Mouse (Mus musculus): ENCODE measurements at regions not wholly inside any gene's neighbourhood (a gene's known extent, or its start where the extent isn't known, plus 50 kb on each side); places are given as distances from the start of the nearest gene placed in this dataset.
"Not testable (repeated sequence)": the region's sequence is repeated elsewhere in the genome, so short reads cannot be mapped to it uniquely, and the experiment has no call there.

DNA sequence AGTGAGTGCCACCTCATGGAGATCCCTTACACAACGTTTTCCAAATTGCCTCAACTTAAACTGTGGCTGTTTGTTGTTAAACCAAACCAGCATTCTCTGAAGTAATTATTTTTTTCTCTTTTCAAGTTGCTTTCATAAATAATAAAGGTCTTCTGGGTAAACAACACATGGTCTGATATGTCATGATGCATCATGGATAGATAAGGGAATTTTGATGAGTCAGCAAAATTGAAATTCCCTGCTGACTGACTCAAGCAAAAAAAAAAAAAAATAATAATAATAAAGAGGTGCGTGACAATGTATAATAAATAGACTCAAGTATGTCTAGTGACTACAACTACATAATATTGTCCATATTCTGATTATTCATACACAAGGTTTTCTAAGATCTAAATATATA lies 201.8 kb downstream of the Adgb start:
- no peak for ATAC-seq (replicated peaks; ENCODE audit: poor library complexity)

DNA sequence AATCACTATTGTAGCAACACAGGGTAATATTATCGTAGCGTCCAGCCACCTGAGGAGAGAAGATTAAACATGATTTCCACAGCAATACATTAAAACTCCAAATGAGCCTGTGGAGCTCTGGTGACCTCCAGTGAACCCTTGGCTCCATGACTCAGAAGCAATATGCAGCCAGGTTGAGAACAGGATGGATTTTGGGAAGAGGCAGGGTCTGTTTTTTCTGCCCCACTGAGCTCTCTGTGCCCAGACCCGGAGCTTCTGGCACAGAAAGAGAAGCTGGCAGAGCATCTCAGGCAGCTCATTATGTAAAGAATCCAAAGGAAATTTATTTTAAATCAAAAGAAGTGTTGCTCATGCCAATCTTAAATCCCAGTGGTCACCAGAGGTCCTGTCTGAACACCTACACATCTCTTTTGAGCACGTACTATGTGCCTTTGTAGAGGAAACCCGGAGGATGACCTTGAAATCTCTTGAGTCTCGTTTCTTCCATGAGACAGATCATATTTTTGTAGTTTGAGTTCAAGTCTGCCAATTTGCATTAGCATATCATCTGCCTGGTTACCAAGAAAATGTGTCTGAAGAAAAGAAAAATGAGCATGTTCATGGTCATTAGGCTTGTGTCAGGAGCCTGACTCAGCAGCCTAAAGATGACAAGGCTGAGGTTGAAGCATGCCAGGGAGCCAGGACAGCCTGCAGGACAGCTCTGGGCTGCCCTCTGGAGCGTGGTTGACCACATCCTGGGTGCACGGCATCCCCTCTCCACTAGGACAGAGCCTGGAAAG lies 219.4 kb downstream of the Adgb start:
- ATAC-seq (replicated peaks; ENCODE audit: poor library complexity): peak; percentile 79

DNA sequence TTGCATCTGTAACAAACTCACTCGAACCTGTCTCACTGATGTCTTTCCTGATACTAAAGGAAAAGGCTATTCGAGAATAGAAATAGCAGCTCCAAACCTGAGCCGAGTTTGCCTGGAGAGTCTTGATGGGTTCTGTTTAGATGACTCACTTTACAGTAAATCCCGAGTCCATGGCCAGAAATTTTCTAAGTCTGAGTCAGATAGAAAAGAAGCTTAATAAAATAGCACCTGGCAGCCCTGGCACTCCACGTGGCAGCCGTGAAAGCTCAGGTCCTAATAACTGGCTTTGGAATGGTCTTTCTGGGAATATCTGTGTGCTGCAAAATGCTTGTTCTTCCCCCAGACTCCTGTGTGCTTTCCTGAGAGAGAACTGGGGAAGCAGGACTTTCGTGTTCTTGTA lies 220.0 kb downstream of the Adgb start:
- no peak for ATAC-seq (replicated peaks; ENCODE audit: poor library complexity)

GRCm38 (mm10) chr10:10234894-10235523 lies 237.1 kb downstream of the Adgb start:
- ATAC-seq (replicated peaks; ENCODE audit: poor library complexity): no peak

- 0 out of 2 replicates have a peak, but pooled peaks have one; percentile 34 for ATAC-seq (replicated peaks; ENCODE audit: poor library complexity)
These were observed 247.5 kb downstream of the Adgb start for GRCm38 (mm10) chr10:10224582-10225144.

GRCm38 (mm10) chr10:10219726-10220125 lies 252.4 kb downstream of the Adgb start:
- no peak for ATAC-seq (replicated peaks; ENCODE audit: poor library complexity)

GRCm38 (mm10) chr10:10216892-10217291 lies 255.2 kb downstream of the Adgb start:
- ATAC-seq (replicated peaks; ENCODE audit: poor library complexity): no peak

- no peak for ATAC-seq (replicated peaks; ENCODE audit: poor library complexity)
These were observed 256.8 kb downstream of the Adgb start for GRCm38 (mm10) chr10:10215376-10215775.

DNA sequence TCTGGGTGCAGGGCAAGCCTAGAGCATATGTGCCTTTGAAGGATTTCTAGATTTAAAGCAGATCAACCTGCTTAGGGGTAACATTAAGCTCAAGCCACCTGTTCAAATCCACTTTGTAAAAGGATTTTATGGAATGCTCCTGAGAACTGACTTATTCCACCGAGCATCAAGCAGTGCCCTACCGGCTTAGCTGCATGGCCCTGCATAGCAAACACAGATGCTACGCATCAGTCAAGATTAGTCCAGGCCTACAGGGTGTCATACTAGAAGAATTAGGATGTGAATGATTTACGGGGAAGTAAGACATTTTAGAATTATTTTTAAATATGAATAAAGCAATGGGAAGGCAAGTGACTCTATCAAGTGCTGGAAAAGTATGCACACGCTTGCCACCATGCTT lies 263.8 kb downstream of the Adgb start:
- ATAC-seq (replicated peaks; ENCODE audit: poor library complexity): no peak

- no peak for ATAC-seq (replicated peaks; ENCODE audit: poor library complexity)
These were observed 266.2 kb downstream of the Adgb start for GRCm38 (mm10) chr10:10205805-10206520.

DNA sequence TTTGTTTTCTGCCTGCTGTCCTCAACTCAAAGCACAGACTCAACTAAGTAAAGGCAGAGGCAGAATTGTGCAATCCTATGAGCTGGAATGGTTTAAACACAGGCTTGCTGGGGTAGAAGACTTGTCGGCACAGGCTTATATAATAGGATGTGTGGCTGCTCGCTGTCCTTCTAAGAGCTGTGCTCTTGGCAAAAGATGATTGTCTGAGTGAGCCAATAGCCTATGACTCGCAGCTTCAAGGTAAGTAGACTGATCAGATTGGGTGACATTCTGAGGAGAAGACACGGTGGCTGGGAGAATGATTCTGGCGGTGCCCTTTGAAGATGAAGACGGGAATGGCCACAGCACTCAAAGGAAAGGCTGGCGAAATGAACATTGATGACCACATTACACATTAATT lies 268.1 kb downstream of the Adgb start:
- no peak for ATAC-seq (replicated peaks; ENCODE audit: poor library complexity)

DNA sequence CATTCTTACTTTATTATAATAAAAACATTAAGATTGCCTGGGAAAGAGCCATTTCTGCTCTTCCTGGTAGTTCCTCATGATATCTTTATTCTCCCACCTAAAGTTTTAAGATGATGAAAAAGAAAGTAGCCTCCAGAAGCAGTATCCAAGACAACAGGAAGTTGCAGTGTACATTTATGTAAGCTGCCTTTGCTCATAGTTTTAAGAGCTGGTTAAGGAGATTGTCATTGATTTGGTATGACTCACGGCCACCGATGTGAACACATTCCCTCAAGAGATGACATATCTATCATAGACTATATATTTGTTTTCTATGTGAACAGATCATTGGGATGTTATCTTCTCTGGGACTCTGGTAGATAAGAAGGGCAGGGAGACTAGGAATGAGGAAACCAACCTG lies 281.8 kb downstream of the Adgb start:
- no peak for ATAC-seq (replicated peaks; ENCODE audit: poor library complexity)

DNA sequence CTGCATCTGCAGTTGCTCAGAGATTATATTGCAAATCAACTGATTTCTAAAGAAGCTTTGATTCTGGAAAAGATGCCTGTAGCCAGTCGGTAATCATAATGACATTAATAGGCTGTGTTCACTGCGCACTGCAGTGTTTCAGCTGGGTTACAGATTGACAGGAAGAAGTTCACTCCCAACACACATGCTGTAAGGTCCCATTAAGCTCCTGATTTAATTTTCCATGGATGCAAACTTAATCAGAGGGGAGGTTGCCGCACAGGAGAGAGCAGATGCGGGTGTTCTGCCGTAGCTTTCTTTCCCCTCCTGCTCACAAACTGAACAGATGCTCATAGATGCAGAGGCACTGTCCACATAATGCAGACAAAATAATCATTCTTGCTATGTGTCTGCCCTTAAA lies 284.0 kb downstream of the Adgb start:
- no peak for ATAC-seq (replicated peaks; ENCODE audit: poor library complexity)

GRCm38 (mm10) chr10:10186721-10187120 lies 285.4 kb downstream of the Adgb start:
- ATAC-seq (replicated peaks; ENCODE audit: poor library complexity): no peak

DNA sequence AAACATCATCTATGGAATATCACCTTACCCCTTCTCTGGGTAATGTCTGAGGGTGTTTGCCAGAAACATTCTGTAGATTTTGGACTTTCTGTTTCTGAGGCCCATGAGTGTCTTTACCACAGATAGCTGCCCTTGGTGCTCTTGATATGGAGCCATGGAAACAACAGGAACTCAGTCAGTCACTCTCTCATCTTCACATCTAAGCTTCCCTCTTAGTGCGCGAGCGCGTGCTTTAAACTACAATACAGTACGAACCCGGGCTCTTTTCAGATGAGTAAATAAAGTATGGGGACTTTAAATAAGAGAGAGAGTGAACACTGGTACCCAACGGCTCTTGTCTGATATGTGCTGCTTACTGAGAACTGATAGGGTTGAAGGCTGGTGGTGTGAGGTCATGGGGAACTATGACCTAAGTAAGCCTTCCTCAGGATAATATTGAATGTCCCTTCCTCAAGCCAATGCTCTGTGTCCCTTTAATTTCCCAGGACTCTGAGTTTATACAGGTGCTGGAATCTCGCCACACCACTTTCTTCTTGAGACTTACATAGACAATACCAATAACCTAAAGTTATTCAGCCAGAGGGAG lies 284.5 kb upstream of the Stxbp5 start:
- no peak for ATAC-seq (replicated peaks; ENCODE audit: poor library complexity)

DNA sequence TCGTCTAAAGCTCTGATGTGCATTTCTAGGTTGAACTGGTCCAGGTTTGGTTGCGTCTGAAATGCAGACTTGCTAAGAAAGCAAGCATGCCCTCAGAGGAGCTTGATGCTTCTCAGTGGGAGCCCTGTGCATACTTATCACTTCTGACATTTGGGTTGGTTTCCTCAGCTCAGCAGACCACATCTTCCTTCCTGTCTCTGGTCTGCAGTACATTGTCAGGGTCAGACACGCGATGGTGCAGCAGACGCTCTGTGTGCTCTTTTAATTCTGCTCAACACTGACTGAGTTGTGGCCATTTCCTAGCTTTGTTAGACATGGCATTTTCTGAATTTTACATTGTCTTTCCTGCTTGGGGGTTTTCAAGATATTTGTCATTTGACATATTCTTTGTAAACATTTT lies 283.5 kb upstream of the Stxbp5 start:
- peak; percentile 88 for ATAC-seq (replicated peaks; ENCODE audit: poor library complexity)

- not testable (repeated sequence) for ATAC-seq (replicated peaks; ENCODE audit: poor library complexity)
These were observed 276.2 kb upstream of the Stxbp5 start for GRCm38 (mm10) chr10:10177037-10177436.
